Mouse (Mus musculus) G1E (cell line): ENCODE data around the gene Tbk1.

Source experiments
- CTCF ChIP-seq: IDR thresholded peaks from 2 replicates; pipeline ENCODE4 v1.5.1; 2012; ENCODE audit warnings: low read depth, low read length, inconsistent platforms, mixed read lengths
- GATA1 ChIP-seq: IDR thresholded peaks from 2 replicates; pipeline ENCODE4 v1.6.1; 2012; ENCODE audit warnings: borderline replicate concordance, low read length, inconsistent platforms, mixed read lengths
- GATA2 ChIP-seq: IDR thresholded peaks from 2 replicates; pipeline ENCODE4 v1.6.1; 2012; ENCODE audit warnings: low read depth, low read length, inconsistent platforms, borderline replicate concordance
- POLR2AphosphoS5 ChIP-seq: IDR thresholded peaks from 2 replicates; pipeline ENCODE4 v1.6.1; 2012; ENCODE audit warnings: low read depth, low read length, inconsistent platforms; ENCODE audit not compliant: insufficient replicate concordance
- TAL1 ChIP-seq: conservative IDR thresholded peaks from 2 replicates; pipeline ENCODE4 v1.6.1; 2012; ENCODE audit warnings: low read depth, low read length, inconsistent platforms, mixed read lengths

DNA sequence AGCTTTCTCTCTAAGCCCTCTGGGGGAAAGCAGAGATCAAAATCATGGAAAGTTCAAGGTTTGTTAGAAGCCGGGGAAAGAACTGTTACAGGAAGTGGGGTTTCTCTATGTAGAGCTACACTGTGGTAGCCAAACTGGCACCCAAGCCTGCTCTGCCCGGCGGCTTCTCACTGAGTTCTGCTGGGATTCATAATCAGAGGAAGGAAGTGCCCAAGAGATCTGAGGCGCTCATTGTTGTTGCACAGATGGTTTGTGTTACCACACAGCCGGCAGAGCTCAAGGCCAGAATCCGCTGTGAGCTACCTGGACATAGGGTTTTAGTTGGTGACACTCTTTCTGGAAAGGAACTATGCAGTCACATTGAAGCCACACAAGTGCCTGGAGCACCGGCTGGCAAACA is 88.6 kb downstream of the Tbk1 start:
- TF ChIP-seq CTCF: no peak
- TF ChIP-seq GATA1: no peak
- no peak for TF ChIP-seq GATA2
- no peak for TF ChIP-seq TAL1
- TF ChIP-seq POLR2AphosphoS5: no peak
